Mouse (Mus musculus) frontal cortex, postnatal 25 days (tissue): ENCODE data around the gene Retnla.
"Not testable (repeated sequence)": the region's sequence is repeated elsewhere in the genome, so short reads cannot be mapped to it uniquely, and the experiment has no call there.

ENCODE experiments used
- DNase-seq, 2 experiments: peaks; one replicate each; pipeline ENCODE4 v3.0.0; 2022; ENCODE audit warnings: low spot score in 2 of 2

Retnla gene

GRCm38 (mm10) chr16:48842266-48842665, at the start of gene Retnla:
TSS of gene Retnla (plus strand) at chr16:48842551.
- no peak for DNase-seq

- no peak for DNase-seq
These were observed 44.1 kb upstream of the Retnla start for GRCm38 (mm10) chr16:48798285-48798684.

GRCm38 (mm10) chr16:48799470-48799869, 42.9 kb upstream of the Retnla start:
- no peak for DNase-seq

GRCm38 (mm10) chr16:48800906-48801305, 41.4 kb upstream of the Retnla start:
- no peak for DNase-seq

- no peak for DNase-seq
These were observed 36.9 kb upstream of the Retnla start for GRCm38 (mm10) chr16:48805412-48805811.

GRCm38 (mm10) chr16:48806521-48806920, 35.8 kb upstream of the Retnla start:
- DNase-seq: no peak

GRCm38 (mm10) chr16:48809374-48809773, 33.0 kb upstream of the Retnla start:
- DNase-seq: no peak

GRCm38 (mm10) chr16:48811881-48812436, 30.4 kb upstream of the Retnla start:
- DNase-seq: no peak

GRCm38 (mm10) chr16:48816695-48817094, 25.7 kb upstream of the Retnla start, which contains the start of gene Retnlb:
TSS of gene Retnlb (plus strand) at chr16:48816856.
- no peak for DNase-seq

- DNase-seq: no peak
These were observed 23.8 kb upstream of the Retnla start for GRCm38 (mm10) chr16:48818524-48818923.

GRCm38 (mm10) chr16:48826474-48826873, 15.9 kb upstream of the Retnla start:
- no peak for DNase-seq

GRCm38 (mm10) chr16:48827625-48828024, 14.7 kb upstream of the Retnla start:
- no peak for DNase-seq

- no peak for DNase-seq
These were observed 13.3 kb upstream of the Retnla start for GRCm38 (mm10) chr16:48829060-48829459.

GRCm38 (mm10) chr16:48832055-48832454, 10.3 kb upstream of the Retnla start:
- no peak for DNase-seq

GRCm38 (mm10) chr16:48833626-48834025, 8.7 kb upstream of the Retnla start:
- not testable (repeated sequence) for DNase-seq

GRCm38 (mm10) chr16:48843671-48844386, 1.5 kb downstream of the Retnla start:
- DNase-seq: no peak

GRCm38 (mm10) chr16:48865004-48865403, 22.7 kb downstream of the Retnla start:
- DNase-seq: not testable (repeated sequence)

- no peak for DNase-seq
These were observed 25.3 kb downstream of the Retnla start for GRCm38 (mm10) chr16:48867690-48868089.

GRCm38 (mm10) chr16:48868663-48869062, 26.3 kb downstream of the Retnla start:
- DNase-seq: no peak

- DNase-seq: no peak
These were observed 27.3 kb downstream of the Retnla start for GRCm38 (mm10) chr16:48869671-48870070.

GRCm38 (mm10) chr16:48871754-48872153, 29.4 kb downstream of the Retnla start:
- DNase-seq: no peak

GRCm38 (mm10) chr16:48872321-48872720, 30.0 kb downstream of the Retnla start, which contains the start of gene Retnlg:
TSS of gene Retnlg (plus strand) at chr16:48872621.
- DNase-seq: no peak

GRCm38 (mm10) chr16:48890733-48891132, 48.4 kb downstream of the Retnla start:
- no peak for DNase-seq
